Mouse (Mus musculus): ENCODE results near the gene Doc2g. TPM values are rescaled to one million over a fixed set of nuclear protein-coding genes. Genes with fewer than 3 reads are reported as not detected.

The Doc2g gene
- polyA plus RNA-seq, 1 experiment from 2014 or later, result 3.8 TPM

GRCm38 (mm10) chr19:4017921-4018587, 14.9 kb downstream of the Doc2g start:
- no peaks in the 10 kb centered on the region for H3K36me3 ChIP-seq (ENCODE audit: control insufficient read depth, insufficient read depth, low read length)
- 0 out of 2 replicates have a peak overlapping the region, but pooled peaks have one; percentile 0 for H3K9ac ChIP-seq (ENCODE audit: low read length)
- 41% methylated on average over 10 of the region's 10 CpGs for WGBS
- H3K4me1 ChIP-seq (replicated peaks; ENCODE audit: control insufficient read depth, insufficient read depth, low read length), result peaks cover 2% of the 10 kb centered on the region; the same call in 1 of the 2 replicates
- no peak overlapping the region for H3K27ac ChIP-seq (ENCODE audit: low read length)
- H3K4me2 ChIP-seq (ENCODE audit: low read depth, low read length), result no peak overlapping the region
- no peaks in the 10 kb centered on the region for H3K9me3 ChIP-seq (ENCODE audit: control insufficient read depth, low read length)
- H3K27me3 ChIP-seq (ENCODE audit: control insufficient read depth, insufficient read depth, low read depth, low read length), result no peaks in the 10 kb centered on the region
- no peak for ATAC-seq (ENCODE audit: low read depth)
- no peak overlapping the region for H3K4me3 ChIP-seq (ENCODE audit: low read length)

GRCm38 (mm10) chr19:4018743-4019583, 15.8 kb downstream of the Doc2g start:
- H3K9me3 ChIP-seq (ENCODE audit: control insufficient read depth, low read length), result no peaks in the 10 kb centered on the region
- peak; percentile 94 for ATAC-seq (ENCODE audit: low read depth)
- H3K36me3 ChIP-seq (ENCODE audit: control insufficient read depth, insufficient read depth, low read length), result no peaks in the 10 kb centered on the region
- H3K4me3 ChIP-seq (ENCODE audit: low read length), result no peak overlapping the region
- H3K27ac ChIP-seq (ENCODE audit: low read length), result no peak overlapping the region
- 24% methylated on average over 18 of the region's 18 CpGs for WGBS
- no peak overlapping the region for H3K4me2 ChIP-seq (ENCODE audit: low read depth, low read length)
- H3K9ac ChIP-seq (ENCODE audit: low read length), result peak overlapping the region; percentile 31; the same call in 1 of the 2 replicates
- H3K27me3 ChIP-seq (ENCODE audit: control insufficient read depth, insufficient read depth, low read depth, low read length), result no peaks in the 10 kb centered on the region
- H3K4me1 ChIP-seq (replicated peaks; ENCODE audit: control insufficient read depth, insufficient read depth, low read length), result peaks cover 2% of the 10 kb centered on the region; the same call in 1 of the 2 replicates

DNA sequence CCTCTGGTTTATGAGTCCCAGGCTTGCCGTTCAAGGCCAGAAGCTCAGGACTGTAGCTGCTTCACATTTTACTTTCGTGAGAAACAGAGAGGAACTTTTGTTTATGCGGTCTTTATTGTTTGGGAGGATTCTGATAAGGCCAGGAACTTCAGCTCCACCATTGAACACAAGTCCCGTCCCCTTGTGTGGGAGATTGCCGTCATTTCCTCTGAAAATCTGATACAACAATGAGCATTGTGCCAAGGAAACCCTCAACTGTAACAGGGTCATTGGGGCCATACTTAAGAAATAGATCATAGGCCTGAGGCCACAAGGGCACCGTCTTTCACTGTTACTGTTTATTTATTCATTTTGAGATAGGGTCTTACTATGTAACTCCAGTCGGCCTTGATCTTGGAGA, 20.1 kb downstream of the Doc2g start:
- WGBS, result 48% methylated on average over 7 of the region's 7 CpGs
- ATAC-seq (ENCODE audit: low read depth), result no peak
- no peak overlapping the region for H3K4me3 ChIP-seq (ENCODE audit: low read length)

GRCm38 (mm10) chr19:4027576-4027975, 24.5 kb downstream of the Doc2g start:
- no peak for ATAC-seq (ENCODE audit: low read depth)
- Histone ChIP-seq H3K27ac (ENCODE audit: low read length) (no peak overlapping the region), H3K4me2 (ENCODE audit: low read depth, low read length) (no peak overlapping the region), H3K9me3 (ENCODE audit: control insufficient read depth, low read length) (peaks cover 2% of the 10 kb centered on the region; the same call in 1 of the 2 replicates), H3K36me3 (ENCODE audit: control insufficient read depth, insufficient read depth, low read length) (no peaks in the 10 kb centered on the region), H3K4me1 (replicated peaks; ENCODE audit: control insufficient read depth, insufficient read depth, low read length) (no peaks in the 10 kb centered on the region), H3K27me3 (ENCODE audit: control insufficient read depth, insufficient read depth, low read depth, low read length) (no peaks in the 10 kb centered on the region), H3K4me3 (ENCODE audit: low read length) (no peak overlapping the region), H3K9ac (ENCODE audit: low read length) (no peak overlapping the region)

More for the DNA sequence above, 20.1 kb downstream of the Doc2g start:
- Histone ChIP-seq H3K4me2 (ENCODE audit: low read depth, low read length) (no peak overlapping the region), H3K9ac (ENCODE audit: low read length) (no peak overlapping the region), H3K9me3 (ENCODE audit: control insufficient read depth, low read length) (peaks cover 2% of the 10 kb centered on the region; the same call in 1 of the 2 replicates), H3K36me3 (ENCODE audit: control insufficient read depth, insufficient read depth, low read length) (no peaks in the 10 kb centered on the region), H3K27me3 (ENCODE audit: control insufficient read depth, insufficient read depth, low read depth, low read length) (no peaks in the 10 kb centered on the region), H3K27ac (ENCODE audit: low read length) (no peak overlapping the region), H3K4me1 (replicated peaks; ENCODE audit: control insufficient read depth, insufficient read depth, low read length) (peaks cover 2% of the 10 kb centered on the region; the same call in 1 of the 2 replicates)

- Histone ChIP-seq H3K9ac (ENCODE audit: low read length) (no peak overlapping the region), H3K27me3 (ENCODE audit: control insufficient read depth, insufficient read depth, low read depth, low read length) (no peaks in the 10 kb centered on the region), H3K4me3 (ENCODE audit: low read length) (no peak overlapping the region), H3K27ac (ENCODE audit: low read length) (no peak overlapping the region), H3K36me3 (ENCODE audit: control insufficient read depth, insufficient read depth, low read length) (peaks cover 3% of the 10 kb centered on the region; the same call in 1 of the 2 replicates), H3K9me3 (ENCODE audit: control insufficient read depth, low read length) (no peaks in the 10 kb centered on the region), H3K4me2 (ENCODE audit: low read depth, low read length) (no peak overlapping the region), H3K4me1 (replicated peaks; ENCODE audit: control insufficient read depth, insufficient read depth, low read length) (peaks cover 5% of the 10 kb centered on the region; the same call in 1 of the 2 replicates)
- ATAC-seq (ENCODE audit: low read depth), result no peak
- WGBS, result 45% methylated on average over 7 of the region's 7 CpGs
These were observed 29.6 kb downstream of the Doc2g start for GRCm38 (mm10) chr19:4032668-4033067.

DNA sequence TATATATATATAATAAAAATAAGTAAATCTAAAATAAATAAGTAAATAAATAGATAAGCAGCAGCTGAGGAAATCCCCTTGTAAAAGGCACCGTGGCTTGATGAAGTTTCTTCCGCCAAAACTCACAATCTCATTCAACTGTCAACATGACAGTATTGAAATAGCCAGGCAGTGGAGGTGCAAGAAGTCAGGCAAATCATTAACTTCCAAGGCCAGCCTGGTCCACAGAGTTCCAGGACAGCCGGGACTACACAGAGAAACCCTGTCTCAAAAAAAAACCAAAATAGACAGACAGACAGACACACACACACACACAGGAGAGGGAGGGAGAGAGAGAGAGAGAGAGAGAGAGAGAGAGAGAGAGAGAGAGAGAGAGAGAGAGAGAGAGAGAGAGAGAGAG, 30.2 kb downstream of the Doc2g start:
- Histone ChIP-seq H3K27me3 (ENCODE audit: control insufficient read depth, insufficient read depth, low read depth, low read length) (no peaks in the 10 kb centered on the region), H3K4me2 (ENCODE audit: low read depth, low read length) (no peak overlapping the region), H3K27ac (ENCODE audit: low read length) (no peak overlapping the region), H3K4me1 (replicated peaks; ENCODE audit: control insufficient read depth, insufficient read depth, low read length) (peaks cover 8% of the 10 kb centered on the region), H3K4me3 (ENCODE audit: low read length) (no peak overlapping the region), H3K9ac (ENCODE audit: low read length) (no peak overlapping the region), H3K9me3 (ENCODE audit: control insufficient read depth, low read length) (no peaks in the 10 kb centered on the region), H3K36me3 (ENCODE audit: control insufficient read depth, insufficient read depth, low read length) (peaks cover 3% of the 10 kb centered on the region; the same call in 1 of the 2 replicates)
- ATAC-seq (ENCODE audit: low read depth), result no peak
- 51% methylated on average over 3 of the region's 3 CpGs for WGBS

GRCm38 (mm10) chr19:4033742-4034141, 30.6 kb downstream of the Doc2g start:
- H3K36me3 ChIP-seq (ENCODE audit: control insufficient read depth, insufficient read depth, low read length), result peaks cover 3% of the 10 kb centered on the region; the same call in 1 of the 2 replicates
- H3K4me3 ChIP-seq (ENCODE audit: low read length), result no peak overlapping the region
- 47% methylated on average over 5 of the region's 5 CpGs for whole genome bisulfite sequencing
- H3K9ac ChIP-seq (ENCODE audit: low read length), result no peak overlapping the region
- ATAC-seq (ENCODE audit: low read depth), result no peak
- H3K9me3 ChIP-seq (ENCODE audit: control insufficient read depth, low read length), result no peaks in the 10 kb centered on the region
- peaks cover 10% of the 10 kb centered on the region for H3K4me1 ChIP-seq (replicated peaks; ENCODE audit: control insufficient read depth, insufficient read depth, low read length)
- no peak overlapping the region for H3K27ac ChIP-seq (ENCODE audit: low read length)
- H3K27me3 ChIP-seq (ENCODE audit: control insufficient read depth, insufficient read depth, low read depth, low read length), result no peaks in the 10 kb centered on the region
- H3K4me2 ChIP-seq (ENCODE audit: low read depth, low read length), result no peak overlapping the region

GRCm38 (mm10) chr19:4036327-4037045, 33.4 kb downstream of the Doc2g start:
- H3K4me1 ChIP-seq (replicated peaks; ENCODE audit: control insufficient read depth, insufficient read depth, low read length), result peaks cover 10% of the 10 kb centered on the region
- no peaks in the 10 kb centered on the region for H3K27me3 ChIP-seq (ENCODE audit: control insufficient read depth, insufficient read depth, low read depth, low read length)
- no peak overlapping the region for H3K4me3 ChIP-seq (ENCODE audit: low read length)
- H3K27ac ChIP-seq (ENCODE audit: low read length), result no peak overlapping the region
- H3K9ac ChIP-seq (ENCODE audit: low read length), result no peak overlapping the region
- H3K9me3 ChIP-seq (ENCODE audit: control insufficient read depth, low read length), result no peaks in the 10 kb centered on the region
- H3K36me3 ChIP-seq (ENCODE audit: control insufficient read depth, insufficient read depth, low read length), result peaks cover 3% of the 10 kb centered on the region; the same call in 1 of the 2 replicates
- no peak for ATAC-seq (ENCODE audit: low read depth)
- WGBS, result 68% methylated on average over 12 of the region's 12 CpGs
- H3K4me2 ChIP-seq (ENCODE audit: low read depth, low read length), result no peak overlapping the region

All from lung, embryonic 16.5 days (tissue).